Mouse (Mus musculus): ENCODE results near the gene Dcaf8.
"Not testable (repeated sequence)": the region's sequence is repeated elsewhere in the genome, so short reads cannot be mapped to it uniquely, and the experiment has no call there.

Dcaf8 gene

DNA sequence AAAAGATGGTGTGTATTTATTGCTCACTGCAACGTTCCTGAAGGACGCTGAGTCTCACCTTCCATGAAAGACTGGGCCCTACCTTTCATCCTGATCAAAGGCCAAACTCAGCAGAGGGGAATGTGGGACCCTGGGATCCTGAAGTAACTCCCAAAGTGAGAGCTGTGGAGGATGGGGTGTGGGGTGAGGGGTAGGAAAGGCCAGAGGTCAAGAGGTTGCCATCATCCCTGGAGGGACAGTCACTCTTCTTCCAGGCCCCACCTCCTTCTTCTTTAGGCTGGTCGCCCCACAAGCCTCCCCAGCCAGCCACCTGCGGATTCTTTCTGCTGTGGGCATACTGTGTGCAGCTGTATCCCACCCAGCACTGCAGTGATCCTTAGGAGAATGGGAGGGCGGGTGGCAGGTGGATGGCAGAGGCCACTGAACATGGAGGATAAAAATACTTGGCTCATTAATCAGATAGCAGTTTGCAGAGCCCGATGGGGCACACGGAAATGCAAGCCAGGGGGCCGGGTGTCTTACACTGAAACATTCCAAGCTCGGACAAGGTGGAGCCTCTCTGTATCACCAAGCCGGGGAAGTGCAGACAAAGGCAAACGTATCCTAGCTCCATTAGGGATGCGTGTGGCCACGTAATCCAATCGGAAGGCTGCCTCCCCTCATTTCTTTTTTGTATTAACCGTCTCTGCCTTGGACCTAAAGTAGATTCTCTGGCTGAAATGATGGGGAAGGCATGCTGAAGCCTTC, 70.5 kb downstream of the Dcaf8 start:
- DNase-seq (ENCODE audit: low read depth, low spot score) = no peak

DNA sequence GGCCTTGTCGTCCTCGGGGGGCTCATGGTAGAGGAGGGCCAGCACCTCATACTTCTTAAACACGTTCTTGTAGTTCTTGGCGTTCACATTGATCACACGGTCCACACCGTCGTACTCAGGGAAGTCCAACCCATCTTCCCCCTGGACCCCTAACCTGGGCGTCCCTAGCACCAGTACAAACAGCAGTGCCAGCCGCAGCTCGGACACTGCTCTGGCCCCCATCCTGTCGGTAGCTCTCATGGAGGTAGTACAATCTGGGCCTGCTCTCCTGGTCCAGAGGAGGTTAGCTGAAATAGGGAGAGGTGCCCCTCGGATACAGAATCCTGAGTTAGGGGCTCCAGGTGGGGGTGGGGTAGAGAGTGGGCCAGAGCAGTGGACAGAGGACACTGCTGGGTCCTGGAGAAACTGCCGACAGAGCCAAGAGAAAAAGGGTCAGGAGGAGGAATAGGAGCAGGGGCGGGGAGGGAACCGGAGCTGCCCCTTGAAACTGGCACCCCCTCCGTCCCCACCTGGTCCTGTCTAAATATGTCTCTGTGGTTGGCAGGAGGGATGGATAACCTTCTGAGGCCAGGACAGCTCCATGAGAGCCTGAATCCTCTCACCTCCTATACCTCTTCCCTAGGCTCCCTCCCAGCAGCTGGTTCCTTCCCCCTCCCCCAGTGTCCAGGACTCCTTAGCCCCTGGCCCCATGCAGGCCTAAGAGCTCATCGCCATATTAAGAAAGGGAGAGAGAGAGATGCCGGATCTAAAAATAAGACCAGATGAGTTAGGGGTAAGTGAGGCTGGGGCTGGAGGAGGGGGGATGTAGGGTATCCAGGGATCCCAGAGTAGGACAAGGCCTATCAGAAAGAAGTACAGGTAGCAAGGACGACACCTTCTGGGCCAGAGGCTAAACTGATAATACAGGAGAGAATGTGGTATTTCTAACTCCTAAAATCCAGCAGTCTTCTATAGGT, 71.8 kb downstream of the Dcaf8 start, which contains the start of gene Casq1:
Gene Casq1 (minus strand): TSS at position 418 of the 956 bp plus-strand sequence.
- no peak for DNase-seq (ENCODE audit: low read depth, low spot score)

DNA sequence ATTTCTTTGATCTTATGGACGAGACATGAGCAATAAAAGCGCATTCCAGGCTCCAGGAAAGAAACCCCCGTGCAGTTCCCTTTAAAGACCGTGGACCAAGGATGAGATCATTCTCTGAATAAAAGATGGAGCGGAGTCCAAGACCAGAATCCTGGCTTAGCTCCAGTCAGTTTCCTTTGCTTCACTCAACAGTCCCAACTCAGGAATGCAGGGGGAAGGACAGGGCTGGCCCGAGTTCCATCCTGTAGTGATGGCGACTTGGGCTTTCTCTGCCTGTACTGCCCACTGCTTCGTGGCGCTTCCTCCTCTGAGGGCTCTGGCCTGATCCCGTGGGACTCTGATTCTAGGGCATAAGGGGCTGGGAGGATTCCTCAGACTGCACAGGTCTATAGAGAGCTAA, 72.5 kb downstream of the Dcaf8 start:
- no peak for DNase-seq (ENCODE audit: low read depth, low spot score)

DNA sequence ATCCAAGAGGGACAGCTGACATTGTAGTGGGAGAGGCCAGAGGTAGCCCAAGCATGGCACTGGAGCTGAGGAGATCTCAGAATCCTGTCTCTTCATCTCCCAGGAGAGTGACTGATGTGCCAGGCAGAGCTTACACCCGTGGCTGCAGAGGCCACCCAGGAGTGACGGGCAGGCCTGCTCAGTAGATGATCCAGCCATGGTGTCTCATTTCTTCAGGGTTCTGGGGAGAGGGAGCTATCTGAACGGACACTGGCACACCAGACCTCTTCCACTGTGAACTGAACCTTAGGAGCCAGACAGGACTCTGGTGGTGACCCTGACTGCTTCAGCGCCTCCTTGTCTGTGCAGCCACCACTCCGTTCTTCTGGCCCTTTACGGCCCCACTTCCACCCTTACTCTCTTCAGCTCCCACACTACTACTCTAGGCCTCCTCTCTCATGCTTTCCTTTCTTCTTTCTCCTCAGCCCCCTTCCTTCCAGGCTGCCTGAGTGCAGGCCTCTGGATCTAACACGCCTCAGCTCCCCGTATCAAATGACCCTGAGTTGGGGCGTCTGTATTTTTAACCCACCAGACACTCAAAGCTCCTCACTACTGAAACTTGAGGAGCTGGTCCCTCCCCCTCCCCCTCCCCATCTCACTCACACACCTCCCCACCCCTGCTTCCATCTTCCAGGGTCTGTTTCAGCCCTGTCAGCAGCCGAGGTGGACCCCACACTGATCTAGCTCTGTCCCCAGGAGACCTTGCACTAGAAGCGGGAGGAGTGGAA, 73.6 kb downstream of the Dcaf8 start:
- DNase-seq (ENCODE audit: low read depth, low spot score) = no peak

DNA sequence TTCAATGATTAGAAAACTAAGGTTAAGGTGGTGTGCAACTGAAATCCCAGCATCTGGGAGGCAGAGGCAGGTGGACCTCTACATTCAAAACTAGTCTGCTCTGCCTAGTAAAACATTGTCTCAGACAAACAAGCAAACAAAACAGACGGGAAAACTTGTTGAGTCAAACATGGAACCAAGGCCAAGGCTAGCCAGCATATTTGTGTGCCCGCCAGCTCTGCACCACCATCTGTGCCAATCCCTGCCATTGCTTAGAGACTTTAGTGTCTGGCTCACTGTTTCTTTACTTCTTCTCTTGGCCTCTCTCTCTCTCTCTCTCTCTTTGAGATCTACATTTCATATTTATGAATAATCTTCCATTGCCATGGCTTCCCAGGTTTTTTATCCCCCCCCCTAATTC, 80.3 kb downstream of the Dcaf8 start:
- DNase-seq (ENCODE audit: low read depth, low spot score) = no peak

DNA sequence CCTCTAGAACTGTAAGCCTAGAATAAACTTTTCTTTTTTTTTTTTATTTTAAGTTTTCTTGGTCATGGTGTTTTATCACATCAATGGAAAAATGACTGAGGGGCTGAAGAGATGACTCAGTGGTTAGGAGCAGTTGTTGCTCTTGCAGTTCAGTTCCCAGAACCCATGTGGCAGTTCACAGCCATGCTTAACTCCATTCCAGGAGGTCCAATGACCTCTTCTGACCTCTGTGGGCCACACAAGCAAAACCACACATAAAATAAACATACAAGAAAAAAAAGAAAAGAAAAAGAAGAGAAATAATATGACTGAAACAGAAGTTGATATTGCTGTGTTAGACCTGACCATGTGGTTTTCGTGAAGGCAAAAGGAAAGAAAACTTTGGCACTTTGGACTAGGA, 81.3 kb downstream of the Dcaf8 start:
- no peak for DNase-seq (ENCODE audit: low read depth, low spot score)

DNA sequence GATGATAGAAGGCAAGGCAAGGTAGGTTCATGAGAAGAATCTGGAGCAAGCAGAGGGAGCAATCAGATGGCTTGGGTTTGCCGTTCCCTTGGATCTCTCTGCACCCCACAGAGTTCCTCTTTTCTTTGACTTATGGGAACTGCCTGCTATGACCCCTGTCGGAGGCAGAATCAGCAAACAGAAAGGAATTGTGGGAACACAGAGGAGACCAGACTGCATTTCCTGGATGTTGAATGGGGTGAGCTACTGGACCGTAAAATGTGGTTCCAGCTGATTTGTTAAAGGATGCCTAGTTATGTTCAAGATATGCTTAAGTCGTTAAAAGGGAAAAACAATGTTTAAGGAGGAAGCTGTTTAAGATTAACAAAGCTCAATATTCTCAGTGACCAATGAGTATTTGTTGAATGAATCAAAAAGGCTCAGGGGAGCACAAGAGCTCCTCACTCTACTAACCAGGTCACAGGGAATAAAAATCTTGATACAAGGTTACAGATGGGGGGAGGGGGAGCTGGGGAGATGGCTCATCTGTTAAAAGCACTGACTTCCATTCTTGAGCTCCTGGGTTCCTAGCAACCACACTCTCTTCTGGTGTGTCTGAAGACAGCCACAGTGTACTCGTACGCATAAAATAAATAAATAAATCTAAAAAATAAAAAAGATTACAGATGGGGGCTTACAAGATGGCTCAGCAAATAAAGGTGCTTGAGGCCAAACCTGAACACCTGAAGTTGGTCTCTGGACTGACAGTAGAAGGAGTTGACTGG, 93.2 kb downstream of the Dcaf8 start:
- DNase-seq (ENCODE audit: low read depth, low spot score) = no peak

DNA sequence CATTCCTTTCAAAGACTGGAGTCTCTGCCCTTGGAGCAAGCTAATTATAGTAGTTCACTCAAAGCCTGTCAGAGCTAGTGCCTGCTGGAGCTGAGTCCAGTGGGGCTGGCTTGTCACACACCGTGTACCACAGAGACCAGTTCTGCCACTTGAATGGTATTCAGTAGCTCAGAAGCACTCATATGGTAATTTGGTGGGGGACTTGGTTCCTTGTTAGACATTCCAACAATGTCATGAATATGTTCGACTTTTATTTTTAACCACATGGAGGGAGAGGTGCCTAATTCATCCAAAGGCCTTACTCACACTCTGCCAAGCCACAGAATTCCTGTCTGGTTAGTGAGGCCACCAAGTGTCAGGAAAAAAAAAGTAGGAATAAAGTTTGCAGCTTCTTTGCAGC, 94.5 kb downstream of the Dcaf8 start:
- no peak for DNase-seq (ENCODE audit: low read depth, low spot score)

DNA sequence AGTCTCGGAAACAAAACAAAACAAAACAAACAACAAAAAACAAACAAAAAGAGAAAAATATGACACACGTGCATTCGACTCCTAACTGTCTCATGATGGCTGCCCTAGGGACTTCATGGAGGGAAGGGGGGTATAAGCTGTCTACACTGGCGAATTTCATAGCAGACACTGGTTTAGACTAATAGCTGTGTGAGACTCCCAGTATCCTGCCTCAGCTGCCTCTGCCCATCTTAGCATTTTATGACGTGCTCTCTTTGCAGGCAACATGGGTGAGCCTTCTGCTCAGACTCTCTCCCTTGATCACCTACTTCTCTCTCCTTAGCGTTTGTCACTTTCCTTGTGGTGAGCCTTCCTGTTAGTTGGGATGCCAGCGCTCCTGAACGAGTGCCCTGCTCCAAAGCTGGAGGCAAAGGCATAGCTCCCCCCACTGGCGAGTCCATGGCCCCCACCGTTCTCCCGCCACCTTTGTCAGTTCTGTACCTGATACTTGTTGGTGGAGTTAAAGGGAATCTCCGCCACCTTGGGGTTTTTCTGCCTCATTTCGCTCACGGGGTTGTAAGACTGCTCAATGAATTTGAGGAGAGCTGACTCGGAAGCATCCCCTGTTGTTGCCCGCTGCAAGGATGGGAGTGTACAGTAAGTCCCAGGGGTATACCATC, 95.8 kb downstream of the Dcaf8 start:
- DNase-seq (ENCODE audit: low read depth, low spot score) = no peak

DNA sequence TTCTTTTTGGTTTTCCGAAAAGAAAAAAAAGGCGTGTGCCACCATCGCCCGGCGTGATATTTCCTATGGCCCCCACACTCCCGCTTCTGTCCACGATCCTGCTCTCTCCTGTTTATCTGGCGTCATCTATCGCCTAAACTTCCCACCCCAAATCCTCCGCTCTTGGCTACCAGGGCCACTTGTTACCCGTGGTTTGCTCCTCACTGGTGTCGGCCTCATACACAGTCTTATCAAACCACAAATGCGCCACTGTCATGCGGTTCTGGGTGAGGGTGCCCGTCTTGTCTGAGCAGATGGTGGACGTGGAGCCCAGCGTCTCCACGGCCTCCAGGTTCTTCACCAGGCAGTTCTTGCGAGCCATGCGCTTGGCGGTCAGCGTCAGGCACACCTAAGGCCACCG, 96.8 kb downstream of the Dcaf8 start:
- DNase-seq (ENCODE audit: low read depth, low spot score) = not testable (repeated sequence)
